Mouse (Mus musculus): ENCODE measurements around the gene Ankrd12.

The Ankrd12 gene

GRCm38 (mm10) chr17:65930960-65931359 lies 145.9 kb downstream of the Ankrd12 start:
- peak; percentile 92 for ATAC-seq (ENCODE audit: low TSS enrichment)

DNA sequence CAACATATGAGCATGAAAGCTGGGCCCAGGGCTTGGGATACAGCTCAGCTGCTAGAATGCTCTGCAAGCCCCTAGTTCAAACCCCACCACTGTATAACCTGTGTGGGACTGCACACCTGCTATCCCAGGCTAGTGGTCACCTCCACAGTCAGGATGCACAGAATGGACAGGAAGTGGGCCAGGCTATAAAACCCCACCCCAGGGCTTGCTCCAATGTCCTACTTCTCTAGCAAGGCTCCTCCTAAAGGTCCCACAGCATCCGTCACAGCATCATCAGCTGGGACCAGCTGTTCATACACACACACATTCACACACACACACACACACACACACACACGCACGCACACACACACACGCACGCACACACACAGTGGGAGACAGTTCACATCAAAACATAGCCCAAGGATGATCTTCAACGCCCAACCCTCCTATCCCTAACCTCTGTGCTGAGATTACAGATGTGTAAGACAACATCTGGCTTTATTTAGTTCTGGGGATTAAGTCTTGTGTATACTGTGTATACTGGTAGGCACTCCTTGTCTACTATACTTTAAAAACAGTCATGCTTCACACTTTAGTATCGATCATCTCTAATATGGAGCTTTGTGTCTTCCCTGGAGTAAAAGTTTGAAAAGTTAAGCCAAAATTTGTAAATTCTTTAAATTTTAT lies 146.6 kb downstream of the Ankrd12 start:
- no peak for ATAC-seq (ENCODE audit: low TSS enrichment)

GRCm38 (mm10) chr17:65929319-65929978 lies 147.4 kb downstream of the Ankrd12 start:
- ATAC-seq (ENCODE audit: low TSS enrichment): no peak

DNA sequence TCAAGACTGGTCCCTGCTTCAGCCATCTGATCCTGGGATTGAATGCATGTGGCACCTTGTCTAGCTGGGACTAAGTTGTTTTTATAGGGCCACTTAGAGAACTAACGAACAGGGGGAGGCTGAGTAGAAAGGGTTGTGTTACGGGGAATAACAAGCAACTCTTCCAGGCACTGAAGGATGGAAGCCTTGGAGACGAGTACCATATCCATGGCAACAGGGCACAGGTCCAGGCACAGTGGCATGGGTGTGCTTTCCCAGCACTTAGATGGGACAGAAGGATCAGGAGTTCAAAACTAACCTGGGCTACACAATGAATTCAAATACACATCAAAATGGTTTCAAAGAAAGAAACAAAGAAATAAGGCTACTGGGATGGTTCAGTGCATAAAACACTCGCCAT lies 149.8 kb downstream of the Ankrd12 start:
- no peak for ATAC-seq (ENCODE audit: low TSS enrichment)

DNA sequence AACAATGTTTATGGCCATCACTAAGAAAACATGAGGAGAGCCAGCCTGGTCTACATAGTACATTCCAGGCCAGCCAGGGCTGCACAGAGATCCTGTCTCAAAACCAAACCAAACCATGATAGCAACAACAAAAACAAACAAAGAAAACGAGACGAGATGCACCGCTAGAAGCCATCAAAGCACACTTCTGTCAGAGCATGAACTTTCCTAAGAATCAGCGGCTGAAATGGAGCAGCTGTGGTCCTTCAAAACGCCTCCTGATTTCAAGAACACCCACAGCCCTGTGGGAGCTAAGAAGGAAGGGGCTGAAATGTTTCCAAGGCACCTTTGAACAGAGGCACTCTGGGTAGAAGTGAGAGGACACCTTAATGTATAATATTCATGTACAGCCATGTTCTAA lies 152.7 kb downstream of the Ankrd12 start:
- no peak for ATAC-seq (ENCODE audit: low TSS enrichment)

GRCm38 (mm10) chr17:65921975-65922374 lies 154.9 kb downstream of the Ankrd12 start:
- no peak for ATAC-seq (ENCODE audit: low TSS enrichment)

DNA sequence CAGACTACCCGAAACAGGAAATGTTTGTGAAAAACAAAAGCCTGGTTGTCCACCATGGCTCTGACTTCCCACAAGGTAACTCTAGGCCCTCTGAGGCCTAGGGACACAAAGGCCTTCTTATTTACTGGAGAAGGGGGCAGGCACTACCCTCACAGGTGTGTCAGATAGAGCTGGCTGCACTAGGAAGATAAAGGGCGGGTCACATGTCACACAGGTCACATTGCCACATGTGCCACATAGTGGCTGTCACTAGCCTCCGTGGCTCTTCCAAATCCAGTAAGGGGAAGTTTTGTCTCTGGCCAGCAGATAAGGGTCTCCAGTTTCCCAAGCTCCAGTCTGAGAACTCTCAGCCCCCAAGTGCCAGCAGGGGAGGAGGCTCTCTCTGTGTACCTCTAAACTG lies 157.7 kb downstream of the Ankrd12 start:
- no peak for ATAC-seq (ENCODE audit: low TSS enrichment)

GRCm38 (mm10) chr17:65916135-65916668 lies 160.7 kb downstream of the Ankrd12 start:
- peak; percentile 89 for ATAC-seq (ENCODE audit: low TSS enrichment)
